Mouse (Mus musculus) heart, postnatal 0 days (tissue): ENCODE measurements at regions not wholly inside any gene's neighbourhood (a gene's known extent, or its start where the extent isn't known, plus 50 kb on each side); places are given as distances from the start of the nearest gene placed in this dataset.

ENCODE experiments used
- CTCF ChIP-seq: IDR thresholded peaks from 2 replicates; pipeline ENCODE4 v1.5.1; 2016; ENCODE audit warnings: antibody characterized with exemption, control low read depth, low read depth
- EP300 ChIP-seq: IDR thresholded peaks from 2 replicates; pipeline ENCODE4 v1.6.1; 2016; ENCODE audit warnings: antibody characterized with exemption, low read depth

- TF ChIP-seq CTCF (no peak), EP300 (no peak)
Measured at GRCm38 (mm10) chr4:114672096-114672720, 149.3 kb upstream of the Gm12830 start.
